Mouse (Mus musculus): ENCODE data around the gene Dis3l2. TPM values are rescaled to one million over a fixed set of nuclear protein-coding genes. Genes with fewer than 3 reads are reported as not detected.

The Dis3l2 gene
- polyA plus RNA-seq, 1 experiment from 2014 or later: 23.2 TPM

DNA sequence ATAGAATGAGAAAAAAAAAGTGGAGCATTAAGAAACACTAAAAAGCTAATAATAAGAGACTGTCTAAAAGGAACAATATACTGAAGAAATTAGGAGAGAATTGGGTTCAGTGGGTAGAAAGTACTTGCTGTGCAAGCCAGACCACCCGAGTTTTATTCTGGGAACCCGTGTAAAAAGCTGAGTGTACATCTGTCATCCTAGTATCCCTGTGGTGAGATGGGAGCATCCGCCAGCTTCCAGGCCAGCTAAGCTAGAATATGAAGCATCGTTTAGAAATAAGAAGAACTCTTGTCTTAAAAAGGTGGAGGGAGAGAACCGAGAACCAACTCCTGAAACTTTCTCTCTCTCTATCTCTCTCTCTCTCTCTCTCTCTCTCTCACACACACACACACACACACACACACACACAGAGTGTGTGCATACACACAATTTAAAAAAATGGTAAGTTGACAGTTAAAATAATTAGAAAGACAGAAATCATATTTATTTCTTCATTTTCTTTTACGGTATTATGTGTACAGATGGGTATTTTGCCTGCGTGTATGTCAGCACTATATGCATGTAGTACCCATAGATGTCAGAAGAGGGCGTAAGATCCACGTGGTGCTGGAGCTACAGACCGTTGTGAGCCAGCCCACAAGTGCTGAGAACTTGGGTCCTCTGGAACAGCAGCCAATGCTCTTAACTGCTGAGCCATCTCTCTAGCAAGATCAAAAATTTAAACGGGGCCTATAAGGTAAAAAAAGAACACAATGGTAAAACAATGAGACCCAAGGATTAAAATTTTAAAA lies 4.1 kb upstream of the Dis3l2 start:
- H3K27ac ChIP-seq: no peak overlapping the region
- no peaks in the 10 kb centered on the region for H3K36me3 ChIP-seq
- 0 out of 2 replicates have a peak, but pooled peaks cover 6% of the 10 kb centered on the region for H3K4me1 ChIP-seq
- H3K9me3 ChIP-seq: no peaks in the 10 kb centered on the region
- 65% methylated on average over 11 of the region's 11 CpGs for whole genome bisulfite sequencing
- no peak overlapping the region for H3K4me3 ChIP-seq
- DNase-seq (ENCODE audit: low spot score): no peak
- no peaks in the 10 kb centered on the region for H3K27me3 ChIP-seq (ENCODE audit: insufficient read depth, poor library complexity, severe bottlenecking)

DNA sequence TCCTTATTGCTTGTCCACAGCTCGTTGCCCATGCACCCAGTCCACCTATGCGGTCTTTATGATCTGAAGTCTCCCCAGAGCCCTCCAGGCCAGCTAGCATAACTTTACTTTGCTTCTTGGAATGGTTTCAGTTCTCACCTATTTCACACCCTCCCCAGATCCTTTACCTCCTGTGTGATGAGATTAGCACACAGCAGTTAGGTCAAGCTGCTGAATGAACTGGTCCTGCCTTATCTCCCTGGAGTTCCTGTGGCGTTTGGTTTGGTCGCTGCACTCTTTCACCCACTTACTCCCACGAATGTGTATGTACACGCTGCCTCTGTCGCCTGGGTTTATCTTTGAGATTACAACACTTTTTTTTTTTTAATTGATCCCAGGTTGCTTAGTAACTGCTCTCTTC lies 3.2 kb upstream of the Dis3l2 start:
- Histone ChIP-seq H3K36me3 (no peaks in the 10 kb centered on the region), H3K4me1 (0 out of 2 replicates have a peak, but pooled peaks cover 7% of the 10 kb centered on the region), H3K4me3 (no peak overlapping the region), H3K27me3 (ENCODE audit: insufficient read depth, poor library complexity, severe bottlenecking) (no peaks in the 10 kb centered on the region), H3K9me3 (no peaks in the 10 kb centered on the region), H3K27ac (no peak overlapping the region)
- DNase-seq (ENCODE audit: low spot score): no peak
- WGBS: 40% methylated on average over 7 of the region's 7 CpGs

DNA sequence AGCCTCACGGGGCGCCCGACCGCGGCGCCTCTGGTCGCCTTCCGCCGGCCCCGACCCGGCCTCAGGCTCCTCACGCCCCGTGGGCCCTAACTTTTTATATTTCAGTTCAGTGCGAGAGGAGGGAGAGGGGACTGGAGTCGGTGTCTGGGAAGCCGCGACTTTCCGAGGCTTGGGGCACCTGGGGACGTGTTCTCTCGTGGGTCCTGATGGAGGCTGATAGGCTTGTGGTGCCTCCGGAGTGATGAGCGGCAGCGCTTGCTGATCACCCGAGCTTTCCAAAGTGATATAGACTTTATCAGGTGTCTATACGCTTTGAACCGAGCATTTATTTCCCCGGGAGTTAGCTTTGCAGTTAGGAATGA lies 338 bp downstream of the Dis3l2 start:
- H3K36me3 ChIP-seq: no peaks in the 10 kb centered on the region
- WGBS: under 1% methylated on average over 27 of the region's 27 CpGs

DNA sequence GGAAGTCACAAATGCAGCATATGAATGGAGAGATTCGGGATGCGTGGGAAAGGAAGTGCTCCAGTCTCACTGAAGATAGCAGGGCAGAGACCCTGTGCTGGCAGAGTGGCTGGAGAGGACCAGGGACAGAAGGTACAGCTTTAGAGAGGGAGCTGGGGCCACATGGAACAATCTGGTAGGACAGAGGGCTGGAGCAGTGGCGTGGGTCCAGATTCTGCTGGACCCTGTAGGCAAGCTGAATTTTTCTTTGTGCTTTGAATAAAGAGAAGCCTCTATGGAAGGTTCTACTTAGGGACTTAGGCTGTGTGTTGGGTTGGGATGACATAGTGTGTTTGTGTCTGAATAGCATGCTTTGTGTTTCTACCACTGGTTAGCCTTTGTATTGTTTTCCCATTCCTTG lies 1.9 kb downstream of the Dis3l2 start:
- H3K27me3 ChIP-seq (ENCODE audit: insufficient read depth, poor library complexity, severe bottlenecking): no peaks in the 10 kb centered on the region
- H3K9me3 ChIP-seq: no peaks in the 10 kb centered on the region
- no peak overlapping the region for H3K4me3 ChIP-seq
- no peak overlapping the region; the same call in 1 of the 2 replicates for H3K27ac ChIP-seq
- H3K4me1 ChIP-seq: 0 out of 2 replicates have a peak, but pooled peaks cover 7% of the 10 kb centered on the region
- WGBS: 77% methylated on average over 3 of the region's 3 CpGs
- no peaks in the 10 kb centered on the region for H3K36me3 ChIP-seq
- no peak for DNase-seq (ENCODE audit: low spot score)

More for the DNA sequence above, 338 bp downstream of the Dis3l2 start:
- peak; percentile 78 for DNase-seq (ENCODE audit: low spot score)
- Histone ChIP-seq H3K27ac (peak overlapping the region; percentile 92), H3K4me1 (0 out of 2 replicates have a peak, but pooled peaks cover 7% of the 10 kb centered on the region), H3K4me3 (peak overlapping the region; percentile 92), H3K9me3 (no peaks in the 10 kb centered on the region), H3K27me3 (ENCODE audit: insufficient read depth, poor library complexity, severe bottlenecking) (no peaks in the 10 kb centered on the region)

DNA sequence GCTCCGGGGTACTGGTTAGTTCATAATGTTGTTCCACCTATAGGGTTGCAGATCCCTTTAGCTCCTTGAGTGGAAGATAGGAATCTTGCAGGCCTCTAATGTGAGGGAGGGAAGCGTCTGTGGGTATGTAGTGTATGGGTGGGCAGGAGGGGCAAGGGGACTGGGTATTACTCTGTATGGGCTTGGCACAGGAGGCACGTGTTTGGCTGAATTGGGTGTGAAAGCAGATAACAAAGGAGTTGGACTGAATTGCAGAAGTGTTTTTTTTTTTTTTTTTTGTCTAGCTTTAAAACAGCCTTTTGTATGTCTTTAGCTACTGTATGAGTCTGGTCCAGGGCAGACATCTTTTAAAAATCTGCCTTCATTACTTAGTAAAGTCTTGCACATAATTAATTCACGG lies 5.9 kb downstream of the Dis3l2 start:
- Histone ChIP-seq H3K27me3 (ENCODE audit: insufficient read depth, poor library complexity, severe bottlenecking) (no peaks in the 10 kb centered on the region), H3K4me3 (no peak overlapping the region), H3K9me3 (no peaks in the 10 kb centered on the region), H3K36me3 (no peaks in the 10 kb centered on the region), H3K27ac (no peak overlapping the region), H3K4me1 (0 out of 2 replicates have a peak, but pooled peaks cover 1% of the 10 kb centered on the region)
- DNase-seq (ENCODE audit: low spot score): no peak
- 82% methylated on average over 4 of the region's 4 CpGs for WGBS

DNA sequence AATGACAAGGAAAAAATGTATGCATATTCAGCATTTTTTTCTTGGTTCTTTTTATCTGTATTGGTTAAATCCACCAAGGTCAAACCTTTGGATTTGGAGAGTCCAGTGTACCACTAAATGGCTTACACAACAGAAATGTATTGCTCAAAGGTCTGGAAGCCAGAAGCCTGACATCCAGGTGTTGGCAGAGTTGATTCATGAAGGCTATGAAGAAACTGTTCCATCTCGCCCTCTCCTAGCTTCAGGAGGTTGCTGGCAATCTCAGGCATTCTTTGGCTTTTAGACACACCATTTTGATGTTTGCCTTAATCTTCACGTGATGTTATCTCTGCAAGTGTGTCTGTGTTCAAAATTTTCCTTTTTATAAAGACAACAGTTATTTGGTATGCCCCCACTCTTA lies 8.4 kb downstream of the Dis3l2 start:
- Histone ChIP-seq H3K4me3 (no peak overlapping the region), H3K9me3 (no peaks in the 10 kb centered on the region), H3K27ac (no peak overlapping the region), H3K36me3 (no peaks in the 10 kb centered on the region), H3K4me1 (no peaks in the 10 kb centered on the region), H3K27me3 (ENCODE audit: insufficient read depth, poor library complexity, severe bottlenecking) (no peaks in the 10 kb centered on the region)
- no peak for DNase-seq (ENCODE audit: low spot score)
- WGBS: 85% methylated on average over 2 of the region's 2 CpGs

DNA sequence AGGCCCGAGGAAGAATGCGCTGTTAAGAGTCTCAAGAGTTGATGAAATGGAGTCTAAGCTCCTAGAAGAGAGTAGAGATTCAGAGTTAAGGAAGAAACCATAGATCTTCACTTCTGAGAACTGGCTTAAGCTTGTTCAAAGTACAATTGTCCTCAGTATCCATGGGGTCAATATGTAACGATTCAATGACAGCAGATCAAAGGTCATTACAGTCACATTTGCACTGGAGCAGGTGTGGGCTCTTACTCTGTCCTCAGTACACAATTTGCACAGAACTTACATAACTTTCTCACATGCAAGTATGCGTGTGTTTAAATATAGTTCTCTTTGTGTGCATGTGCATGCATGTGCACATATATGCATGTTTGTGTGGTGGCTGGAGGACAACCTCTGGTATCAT lies 9.4 kb downstream of the Dis3l2 start:
- no peak overlapping the region for H3K4me3 ChIP-seq
- no peak for DNase-seq (ENCODE audit: low spot score)
- no peaks in the 10 kb centered on the region for H3K36me3 ChIP-seq
- no peak overlapping the region for H3K27ac ChIP-seq
- WGBS: 85% methylated on average over 4 of the region's 4 CpGs
- H3K4me1 ChIP-seq: no peaks in the 10 kb centered on the region
- H3K9me3 ChIP-seq: no peaks in the 10 kb centered on the region
- H3K27me3 ChIP-seq (ENCODE audit: insufficient read depth, poor library complexity, severe bottlenecking): no peaks in the 10 kb centered on the region

DNA sequence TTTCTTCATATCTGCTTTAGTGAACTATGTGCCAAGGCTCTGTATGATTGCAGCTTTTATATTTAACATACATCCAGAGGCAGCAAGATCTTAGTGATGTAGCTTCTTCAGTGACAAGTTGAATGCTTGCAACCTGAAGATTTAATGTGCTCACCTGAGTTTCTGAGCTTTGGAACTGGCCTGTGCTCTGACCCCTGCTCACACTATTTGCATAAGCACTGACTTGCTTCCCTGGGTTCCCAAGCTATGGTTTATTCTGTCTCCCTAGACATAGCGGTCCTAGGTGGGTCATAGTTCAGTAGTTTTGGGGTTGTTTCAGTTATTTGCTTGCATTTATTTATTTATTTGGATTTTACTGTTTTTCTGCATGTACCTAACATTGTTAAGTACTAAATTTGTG lies 14.6 kb downstream of the Dis3l2 start:
- Histone ChIP-seq H3K27ac (no peak overlapping the region), H3K4me1 (peaks cover 11% of the 10 kb centered on the region)
- WGBS: 93% methylated on average over 1 of the region's 1 CpGs

DNA sequence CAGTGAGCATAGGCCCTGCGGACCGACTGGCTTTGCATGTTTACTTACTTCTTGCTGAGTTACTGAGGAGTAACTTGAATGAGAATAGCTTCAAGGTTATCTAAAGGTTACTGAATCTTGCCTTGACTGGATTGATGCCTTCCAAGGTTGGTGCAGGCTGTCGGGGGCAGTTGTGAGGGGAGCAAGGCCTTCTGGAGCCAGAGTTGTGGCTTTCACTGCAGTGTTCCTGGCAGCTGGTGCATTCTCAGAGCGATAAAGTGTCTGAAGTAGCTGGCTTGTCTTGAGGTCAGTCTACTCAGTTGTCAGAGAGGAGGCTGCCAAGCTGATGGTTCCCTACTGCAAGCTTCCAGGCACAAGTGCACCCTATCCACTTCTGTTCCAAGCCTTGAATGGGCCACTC lies 15.8 kb downstream of the Dis3l2 start:
- 81% methylated on average over 4 of the region's 4 CpGs for WGBS
- Histone ChIP-seq H3K27me3 (ENCODE audit: insufficient read depth, poor library complexity, severe bottlenecking) (no peaks in the 10 kb centered on the region), H3K36me3 (no peaks in the 10 kb centered on the region), H3K27ac (no peak overlapping the region), H3K4me3 (no peak overlapping the region), H3K4me1 (peaks cover 11% of the 10 kb centered on the region), H3K9me3 (no peaks in the 10 kb centered on the region)
- DNase-seq (ENCODE audit: low spot score): no peak

More for the DNA sequence above, 14.6 kb downstream of the Dis3l2 start:
- DNase-seq (ENCODE audit: low spot score): no peak
- Histone ChIP-seq H3K27me3 (ENCODE audit: insufficient read depth, poor library complexity, severe bottlenecking) (no peaks in the 10 kb centered on the region), H3K36me3 (no peaks in the 10 kb centered on the region), H3K9me3 (no peaks in the 10 kb centered on the region), H3K4me3 (no peak overlapping the region)

DNA sequence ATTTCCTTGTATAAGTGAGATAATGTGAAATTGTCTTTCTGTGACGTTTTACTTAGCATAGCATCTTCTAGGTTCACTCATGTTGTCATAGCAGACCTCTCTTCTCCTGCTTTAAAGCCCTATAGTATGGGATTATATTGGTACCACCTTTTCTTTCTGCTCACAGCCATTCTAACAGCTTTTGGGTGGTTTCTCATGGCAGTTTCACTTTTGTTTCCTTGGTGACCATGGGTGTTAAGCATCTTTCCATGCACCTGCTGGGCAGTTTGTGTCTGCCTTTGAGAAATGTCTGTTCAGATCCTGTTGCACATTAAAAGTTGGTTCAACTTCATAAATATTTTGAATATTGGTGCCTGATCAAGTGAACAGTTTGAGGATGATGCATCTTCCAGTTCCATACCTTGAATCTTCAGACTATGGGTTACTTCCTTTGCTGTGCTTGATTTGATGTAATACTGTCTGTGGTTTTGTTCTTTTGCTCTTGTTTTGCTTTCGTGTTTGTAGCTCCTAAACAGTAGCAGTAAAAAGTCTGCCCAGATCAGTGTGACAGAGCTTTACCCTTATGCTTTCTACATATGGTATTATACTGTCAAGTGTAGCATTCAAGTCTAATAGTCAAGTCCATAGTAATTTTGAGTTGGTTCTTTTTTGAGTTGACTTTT lies 29.7 kb downstream of the Dis3l2 start:
- no peaks in the 10 kb centered on the region for H3K4me1 ChIP-seq
- no peak overlapping the region for H3K4me3 ChIP-seq
- H3K27me3 ChIP-seq (ENCODE audit: insufficient read depth, poor library complexity, severe bottlenecking): no peaks in the 10 kb centered on the region
- WGBS: 67% methylated on average over 2 of the region's 2 CpGs
- no peaks in the 10 kb centered on the region for H3K36me3 ChIP-seq
- H3K9me3 ChIP-seq: no peaks in the 10 kb centered on the region
- no peak for DNase-seq (ENCODE audit: low spot score)
- no peak overlapping the region for H3K27ac ChIP-seq

DNA sequence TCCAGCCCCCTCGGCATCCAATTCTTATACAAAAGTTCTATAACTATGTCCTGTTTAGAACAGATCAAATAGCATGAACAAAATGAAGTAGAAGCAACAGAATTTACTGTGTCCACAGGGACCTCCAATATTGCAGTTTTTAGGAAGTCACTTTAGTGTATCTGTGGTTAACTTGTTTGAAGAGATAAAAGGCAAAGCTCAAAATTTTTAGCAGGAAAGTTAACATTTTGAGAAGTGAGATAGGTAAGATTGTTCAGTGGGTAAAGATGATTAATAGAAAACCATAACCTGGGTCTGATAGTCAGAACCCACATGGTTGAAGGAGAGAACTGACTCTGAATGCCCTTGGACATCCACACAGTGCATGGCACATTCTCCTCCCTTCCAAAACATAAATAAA lies 32.8 kb downstream of the Dis3l2 start:
- Histone ChIP-seq H3K4me1 (no peaks in the 10 kb centered on the region), H3K4me3 (no peak overlapping the region), H3K27me3 (ENCODE audit: insufficient read depth, poor library complexity, severe bottlenecking) (no peaks in the 10 kb centered on the region), H3K9me3 (no peaks in the 10 kb centered on the region), H3K27ac (no peak overlapping the region), H3K36me3 (no peaks in the 10 kb centered on the region)
- DNase-seq (ENCODE audit: low spot score): no peak
- 86% methylated on average over 1 of the region's 1 CpGs for WGBS

DNA sequence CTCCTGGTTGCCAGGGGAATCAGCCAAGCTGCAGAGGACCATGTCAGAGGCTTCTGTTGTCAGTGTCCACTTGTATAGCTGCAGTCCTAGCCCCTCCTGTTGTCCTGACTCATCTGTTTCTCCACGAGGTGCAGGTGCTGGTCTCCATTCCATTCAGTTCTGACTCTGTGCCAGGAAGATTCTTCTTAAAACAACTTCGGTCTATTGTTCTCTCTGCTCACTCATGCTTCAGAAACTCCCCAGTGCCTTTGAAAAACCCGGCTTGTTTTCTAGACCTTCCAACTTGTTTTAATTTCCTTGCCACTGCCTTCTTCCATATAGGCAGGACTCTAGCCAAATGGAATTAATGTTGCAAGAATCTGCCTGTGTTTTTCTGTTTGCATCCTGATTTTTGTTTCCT lies 39.3 kb downstream of the Dis3l2 start:
- DNase-seq (ENCODE audit: low spot score): no peak
- H3K4me1 ChIP-seq: no peaks in the 10 kb centered on the region
- peaks cover 8% of the 10 kb centered on the region; the same call in 1 of the 2 replicates for H3K36me3 ChIP-seq
- H3K27ac ChIP-seq: no peak overlapping the region
- WGBS: 68% methylated on average over 3 of the region's 3 CpGs
- H3K27me3 ChIP-seq (ENCODE audit: insufficient read depth, poor library complexity, severe bottlenecking): no peaks in the 10 kb centered on the region
- no peak overlapping the region for H3K4me3 ChIP-seq
- H3K9me3 ChIP-seq: no peaks in the 10 kb centered on the region

DNA sequence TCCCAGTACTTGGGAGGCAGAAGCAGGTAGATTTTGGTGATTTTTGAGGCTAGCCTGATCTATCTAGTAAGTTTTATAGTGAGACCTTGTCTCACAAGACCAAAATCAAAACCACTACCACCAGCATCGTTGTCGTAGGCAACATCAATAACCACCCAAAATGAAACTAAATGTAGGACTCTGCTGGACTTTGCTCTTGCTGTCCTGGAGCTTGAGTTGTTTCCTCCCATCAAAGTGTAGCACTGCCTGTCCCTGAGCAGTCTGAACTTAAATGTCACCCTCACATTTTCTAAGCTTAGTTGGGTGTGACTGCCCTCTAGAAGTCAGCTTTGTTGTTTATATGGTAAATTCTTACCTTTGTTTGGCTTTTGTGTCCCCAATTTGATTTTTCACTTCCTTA lies 43.4 kb downstream of the Dis3l2 start:
- H3K27ac ChIP-seq: no peak overlapping the region
- WGBS: 90% methylated on average over 2 of the region's 2 CpGs
- H3K4me3 ChIP-seq: no peak overlapping the region
- H3K4me1 ChIP-seq: no peaks in the 10 kb centered on the region
- H3K27me3 ChIP-seq (ENCODE audit: insufficient read depth, poor library complexity, severe bottlenecking): no peaks in the 10 kb centered on the region
- DNase-seq (ENCODE audit: low spot score): no peak
- no peaks in the 10 kb centered on the region for H3K9me3 ChIP-seq
- H3K36me3 ChIP-seq: peaks cover 11% of the 10 kb centered on the region; the same call in 1 of the 2 replicates

Data from heart, embryonic 10.5 days (tissue).